Mouse (Mus musculus) ZHBTc4 (cell line): Measurements from ENCODE around the gene Senp3.
"Not testable (repeated sequence)": the region's sequence is repeated elsewhere in the genome, so short reads cannot be mapped to it uniquely, and the experiment has no call there.

Experiments used
- DNase-seq: peaks from one replicate; pipeline ENCODE4 v3.0.0-alpha.2; 2011; ENCODE audit warnings: low read depth, low spot score

Senp3 gene

GRCm38 (mm10) chr11:69655264-69656064 is 26.4 kb downstream of the Senp3 start, which contains the start of gene Sox15:
Gene Sox15 (plus strand): TSS chr11:69655314.
- peak; percentile 93 for DNase-seq

- DNase-seq, result peak; percentile 88
Observed at GRCm38 (mm10) chr11:69654760-69655159, 27.1 kb downstream of the Senp3 start.

GRCm38 (mm10) chr11:69653399-69653798 is 28.5 kb downstream of the Senp3 start:
- no peak for DNase-seq

- no peak for DNase-seq
Observed at GRCm38 (mm10) chr11:69645860-69646259, 36.0 kb downstream of the Senp3 start.

DNA sequence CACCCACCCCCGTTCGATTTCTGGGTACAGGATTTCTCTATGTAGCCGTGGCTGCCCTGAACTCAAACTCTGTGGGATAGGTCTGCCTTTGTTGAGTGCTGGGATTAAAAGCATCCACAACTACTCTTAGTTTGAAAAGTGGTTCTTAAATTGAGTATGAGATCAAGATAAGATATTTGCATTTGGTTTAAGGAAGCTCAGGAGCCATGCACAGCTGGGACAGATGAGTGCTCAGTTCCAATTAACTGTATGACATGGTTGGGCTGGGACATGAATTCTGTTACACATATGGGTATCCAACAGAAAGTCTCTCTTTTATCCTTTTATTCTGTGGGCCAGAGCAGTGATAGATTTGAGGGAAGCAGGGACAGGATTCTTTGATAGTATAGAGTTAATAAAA is 46.4 kb downstream of the Senp3 start:
- DNase-seq, result no peak

DNA sequence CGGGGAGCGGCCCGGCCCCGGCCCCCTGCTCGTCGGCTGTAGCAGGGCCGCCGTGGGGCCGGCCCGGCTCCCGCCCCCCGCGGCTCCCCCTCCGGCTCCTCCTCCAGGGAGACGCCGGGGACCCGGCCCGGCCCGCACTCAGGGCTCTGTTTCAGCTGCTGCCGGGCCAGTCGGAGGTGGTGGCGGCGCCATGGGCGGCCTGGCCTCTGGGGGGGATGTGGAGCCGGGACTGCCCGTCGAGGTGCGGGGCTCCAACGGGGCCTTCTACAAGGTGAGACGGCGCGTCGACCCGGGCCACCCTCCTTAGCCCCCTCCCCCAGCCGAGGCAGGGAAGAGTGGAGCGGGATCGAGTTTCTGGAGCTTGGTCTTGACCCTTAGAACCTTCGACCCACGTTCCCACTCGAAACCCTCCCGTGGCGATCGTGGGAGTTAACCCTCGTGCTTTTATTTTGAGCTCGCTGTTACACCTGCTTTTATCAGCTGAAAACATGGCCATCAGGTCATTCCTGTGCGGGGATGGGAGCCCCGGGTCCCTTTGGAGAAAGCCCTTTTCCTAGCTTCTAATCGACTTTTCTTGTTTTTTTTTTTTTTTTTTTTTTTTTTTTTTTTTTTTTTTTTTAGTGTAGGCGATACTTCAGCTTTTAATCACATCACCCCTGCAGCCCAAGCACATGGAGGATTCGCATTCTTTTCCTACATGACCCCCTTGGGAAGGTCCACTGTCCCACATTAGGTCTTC is 48.6 kb downstream of the Senp3 start:
- peak; percentile 79 for DNase-seq

DNA sequence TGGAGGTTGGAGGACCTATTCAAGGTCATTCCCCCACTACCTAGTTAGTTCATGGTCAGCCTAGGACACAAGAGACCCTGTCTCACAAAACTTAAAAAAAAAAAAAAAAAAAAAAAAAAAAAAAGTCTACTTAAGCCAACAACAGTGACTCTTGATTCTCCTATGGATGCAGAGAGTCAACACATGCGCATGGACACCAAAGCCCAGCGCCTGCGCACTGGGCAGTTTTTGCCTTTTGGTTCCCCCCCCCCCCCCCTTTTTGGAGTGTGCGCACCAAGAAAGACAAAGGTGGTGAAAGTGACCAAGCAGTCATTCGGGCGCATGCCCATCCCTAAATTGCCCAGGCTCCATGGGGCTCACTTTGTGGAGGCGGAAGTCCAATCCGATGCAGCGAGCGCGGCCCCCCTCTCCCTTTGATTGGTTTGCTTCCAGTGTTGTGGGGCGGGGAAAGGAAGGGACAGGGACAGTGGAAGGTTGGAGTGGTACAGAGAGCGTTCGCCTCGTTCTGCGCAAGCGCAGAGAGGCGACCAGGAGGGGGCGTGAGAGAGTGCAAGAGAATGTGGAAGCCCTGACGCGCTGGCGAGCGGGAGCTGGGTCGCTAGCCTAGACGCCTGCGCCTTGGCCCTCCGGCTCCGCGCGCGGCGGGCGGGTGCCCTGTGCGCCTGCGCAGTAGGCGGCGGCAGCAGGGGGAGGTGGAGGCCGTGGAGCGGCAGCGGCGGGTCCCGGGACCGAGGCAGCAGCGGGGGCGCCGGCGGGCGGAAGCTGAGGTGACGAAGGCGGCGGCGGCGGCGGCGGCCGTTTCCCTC is 49.4 kb downstream of the Senp3 start, which contains the start of gene Fxr2:
Gene Fxr2, plus strand, starts transcription at position 707 of the 806 bp plus-strand sequence.
- peak; percentile 100 for DNase-seq

DNA sequence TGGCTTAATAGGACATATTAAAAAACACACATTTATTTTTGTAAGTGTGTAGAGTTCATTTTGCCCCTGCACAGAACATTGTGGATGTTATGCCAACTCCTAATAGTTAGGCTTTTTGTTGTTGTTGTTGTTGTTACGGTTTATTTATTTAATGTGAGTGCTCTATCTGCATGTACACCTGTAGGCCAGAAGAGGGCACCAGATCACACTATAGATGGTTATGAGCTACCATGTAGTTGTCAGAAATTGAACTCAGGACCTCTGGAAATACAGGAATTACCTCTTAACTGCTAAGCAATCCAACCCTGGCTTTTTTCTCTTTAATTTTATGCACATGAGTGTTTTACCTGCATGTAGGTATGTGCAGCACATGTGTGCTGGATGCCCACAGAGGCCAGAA is 52.1 kb downstream of the Senp3 start:
- DNase-seq, result peak; percentile 72

- DNase-seq, result peak; percentile 90
Observed at GRCm38 (mm10) chr11:69628286-69628685, 53.6 kb downstream of the Senp3 start.

DNA sequence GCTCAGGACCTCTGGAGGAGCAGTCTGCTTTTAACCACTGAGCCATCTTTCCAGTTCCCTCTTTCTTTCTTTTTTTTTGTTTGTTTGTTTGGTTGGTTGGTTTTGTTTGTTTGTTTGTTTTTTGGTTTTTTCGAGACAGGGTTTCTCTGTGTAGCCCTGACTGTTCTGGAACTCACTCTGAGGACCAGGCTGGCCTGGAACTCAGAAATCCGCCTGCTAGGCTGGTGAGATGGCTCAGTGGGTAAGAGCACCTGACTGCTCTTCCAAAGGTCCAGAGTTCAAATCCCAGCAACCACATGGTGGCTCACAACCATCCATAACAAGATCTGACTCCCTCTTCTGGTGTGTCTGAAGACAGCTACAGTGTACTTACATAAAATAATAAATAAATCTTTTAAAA is 57.5 kb downstream of the Senp3 start:
- not testable (repeated sequence) for DNase-seq
